Mouse (Mus musculus) heart, postnatal 0 days (tissue): Measurements from ENCODE around the gene Misp.

Source experiments
- CTCF ChIP-seq: IDR thresholded peaks from 2 replicates; pipeline ENCODE4 v1.5.1; 2016; ENCODE audit warnings: antibody characterized with exemption, control low read depth, low read depth
- EP300 ChIP-seq: IDR thresholded peaks from 2 replicates; pipeline ENCODE4 v1.6.1; 2016; ENCODE audit warnings: antibody characterized with exemption, low read depth

DNA sequence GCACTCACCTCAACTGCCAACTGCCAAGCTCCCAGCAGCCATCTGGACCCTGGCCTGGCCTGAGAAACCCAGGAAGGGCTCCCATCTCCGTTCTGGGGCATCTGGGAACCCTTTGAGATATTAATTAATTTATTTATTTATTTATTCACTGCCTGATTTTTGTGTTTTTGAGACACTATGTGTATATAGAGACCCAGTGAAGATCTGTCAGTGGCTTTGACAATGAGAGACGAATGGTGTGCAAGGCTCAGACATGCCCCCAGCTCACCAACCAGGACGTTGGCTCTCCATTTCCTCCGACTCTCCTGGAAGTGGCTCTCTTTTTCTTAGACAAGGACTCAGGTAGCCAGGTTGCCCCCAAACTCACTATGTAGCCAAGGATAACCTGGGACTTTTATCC lies 29.9 kb upstream of the Misp start, which contains the start of gene Prss57:
- TF ChIP-seq CTCF: no peak
- TF ChIP-seq EP300: no peak
